Mouse (Mus musculus) limb, embryonic 12.5 days (tissue): ENCODE measurements around the gene Spdl1. TPM values are rescaled to one million over a fixed set of nuclear protein-coding genes. Genes with fewer than 3 reads are reported as not detected.

Experiments
- ATAC-seq: fragments of 200-750 bp; cut with Nextera tagmentation; 2 replicates; pipeline ENCODE4 v1.8.0; 2017; ENCODE audit warnings: low read depth, moderate TSS enrichment; ENCODE audit not compliant: insufficient number of reproducible peaks, insufficient read depth, low FRiP score, low TSS enrichment
- H3K27ac ChIP-seq: fragments of 300-500 bp; sonication (generic); 2 replicates; pipeline ENCODE4 v1.5.1; 2016; ENCODE audit warnings: mild to moderate bottlenecking, moderate library complexity
- H3K27me3 ChIP-seq: fragments of 300-500 bp; sonication (generic); 2 replicates; pipeline ENCODE4 v1.6.1; 2016; ENCODE audit warnings: mild to moderate bottlenecking, moderate library complexity
- H3K36me3 ChIP-seq: fragments of 300-500 bp; sonication (generic); 2 replicates; pipeline ENCODE4 v1.6.1; 2016; ENCODE audit warnings: mild to moderate bottlenecking, moderate library complexity
- H3K4me1 ChIP-seq: fragments of 300-500 bp; sonication (generic); replicated peaks from 2 replicates; pipeline ENCODE4 v1.6.1; 2016
- H3K4me2 ChIP-seq: fragments of 300-500 bp; sonication (generic); 2 replicates; pipeline ENCODE4 v1.6.1; 2016; ENCODE audit warnings: mild to moderate bottlenecking, moderate library complexity
- H3K4me3 ChIP-seq: fragments of 300-500 bp; sonication (generic); replicated peaks from 2 replicates; pipeline ENCODE4 v1.5.1; 2016; ENCODE audit warnings: mild to moderate bottlenecking
- H3K9ac ChIP-seq: fragments of 300-500 bp; sonication (generic); replicated peaks from 2 replicates; pipeline ENCODE4 v1.6.1; 2016; ENCODE audit warnings: mild to moderate bottlenecking, moderate library complexity
- H3K9me3 ChIP-seq: fragments of 300-500 bp; sonication (generic); 2 replicates; pipeline ENCODE4 v1.6.1; 2016; ENCODE audit warnings: mild to moderate bottlenecking, moderate library complexity
- WGBS: fragments of 180-500 bp; shearing (Covaris S2); methylation state at CpG from one replicate; pipeline ENCODE4 v1.1.7; 2016; 5-methylcytosine and 5-hydroxymethylcytosine counted together
- polyA plus RNA-seq: library from polyadenylated mRNA; unstranded; fragments of >200 nt; fragmentation: Nextera tagmentation; extraction: Ambion mirVana; gene quantifications from 2 replicates; pipeline ENCODE4 v1.2.1, GENCODE M21; 2016

The Spdl1 gene
- polyA plus RNA-seq, 1 experiment from 2014 or later: 29.0 TPM

DNA sequence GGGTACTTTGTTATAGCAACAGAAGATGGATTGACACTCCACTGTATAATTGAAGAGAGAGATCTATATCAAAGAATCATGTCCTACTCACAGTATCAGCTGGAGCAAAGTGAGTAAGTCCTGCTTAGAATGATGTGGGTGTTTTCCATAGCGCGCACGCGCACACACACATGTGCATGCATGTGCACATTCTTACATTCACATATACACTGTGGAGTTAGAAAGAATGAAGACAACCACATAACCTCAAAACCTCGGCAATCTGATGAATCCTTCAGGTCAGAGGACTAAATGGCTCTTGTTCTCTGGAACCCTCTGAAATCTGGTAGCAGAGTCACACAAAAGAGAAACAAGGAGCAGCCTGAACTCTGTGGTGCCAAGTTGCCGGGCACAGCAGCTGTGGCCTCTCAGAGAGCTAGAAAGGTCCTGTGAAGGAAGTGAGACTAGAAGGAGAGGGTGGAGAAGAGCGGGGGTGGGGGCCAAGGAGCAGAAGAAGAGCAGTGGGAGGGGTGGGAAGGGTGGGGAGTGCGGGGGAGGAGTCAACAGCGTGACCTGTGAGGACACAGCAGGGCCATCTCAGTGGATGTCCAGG lies 60.0 kb downstream of the Spdl1 start:
- Histone ChIP-seq H3K9me3 (no peaks in the 10 kb centered on the region), H3K27me3 (no peaks in the 10 kb centered on the region), H3K27ac (no peak overlapping the region), H3K4me3 (no peak overlapping the region), H3K9ac (no peak overlapping the region), H3K4me1 (no peaks in the 10 kb centered on the region), H3K4me2 (no peak overlapping the region), H3K36me3 (no peaks in the 10 kb centered on the region)
- WGBS: 88% methylated on average over 9 of the region's 9 CpGs
- no peak for ATAC-seq

DNA sequence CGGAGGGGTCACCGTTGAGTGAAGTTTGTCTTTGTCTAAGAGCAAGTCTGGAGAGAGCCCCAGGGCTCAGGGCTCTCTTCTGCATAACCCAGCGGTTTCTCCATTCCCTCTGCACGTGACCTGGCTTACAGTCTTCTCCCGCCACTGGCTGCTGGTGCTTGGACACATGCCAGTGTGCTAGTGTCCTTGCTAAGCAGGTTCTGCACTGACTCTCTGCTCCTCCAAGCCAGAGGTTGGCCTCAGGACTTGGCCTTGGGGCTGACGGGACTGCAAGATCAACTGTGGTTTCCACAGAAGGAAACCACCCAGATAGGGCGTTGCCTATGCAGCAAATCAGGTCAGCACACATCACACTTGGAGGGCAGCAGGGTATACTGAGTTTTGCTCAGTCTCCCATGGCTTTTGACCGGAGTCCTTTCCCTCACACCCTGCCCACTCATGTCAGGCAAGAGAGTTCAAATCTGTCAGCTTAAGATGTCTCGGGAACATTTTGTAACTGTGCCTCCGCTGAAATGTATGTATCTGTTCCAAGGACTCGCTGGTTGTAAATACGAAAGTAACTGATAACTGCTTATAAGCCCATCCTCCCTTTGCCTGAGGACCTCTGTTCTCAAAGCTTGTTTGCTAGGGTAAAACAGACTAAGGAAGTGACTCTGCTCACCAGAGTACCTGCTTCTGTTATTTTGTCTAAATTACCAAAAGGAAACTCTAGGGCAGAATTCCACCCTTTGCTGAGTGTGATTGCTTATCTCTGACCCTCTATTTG lies 62.0 kb downstream of the Spdl1 start:
- H3K9me3 ChIP-seq: no peaks in the 10 kb centered on the region
- H3K4me3 ChIP-seq: no peak overlapping the region
- no peak overlapping the region for H3K27ac ChIP-seq
- H3K9ac ChIP-seq: no peak overlapping the region
- H3K4me2 ChIP-seq: no peak overlapping the region
- no peaks in the 10 kb centered on the region for H3K27me3 ChIP-seq
- no peak for ATAC-seq
- 72% methylated on average over 12 of the region's 12 CpGs for WGBS
- no peaks in the 10 kb centered on the region for H3K4me1 ChIP-seq
- H3K36me3 ChIP-seq: no peaks in the 10 kb centered on the region

DNA sequence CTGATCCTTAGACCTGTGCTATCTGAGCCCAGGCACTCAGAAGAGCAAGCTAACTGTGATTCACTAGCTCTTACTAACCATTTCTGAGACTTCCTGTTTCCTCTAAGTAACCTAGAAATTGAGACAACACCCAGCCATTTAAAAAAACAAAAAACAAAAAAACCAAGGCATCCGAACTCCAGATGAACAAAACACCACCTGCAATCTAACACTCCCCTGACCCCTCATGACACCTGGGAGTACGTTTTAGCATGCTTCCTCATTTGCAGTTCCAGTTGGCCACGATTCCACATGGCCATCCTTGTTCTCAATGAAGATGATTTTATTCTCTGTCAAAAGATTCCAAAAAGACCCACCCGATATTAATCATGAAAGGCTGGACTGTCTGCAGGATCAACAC lies 62.8 kb downstream of the Spdl1 start:
- Histone ChIP-seq H3K27me3 (no peaks in the 10 kb centered on the region), H3K4me1 (no peaks in the 10 kb centered on the region), H3K27ac (no peak overlapping the region), H3K36me3 (no peaks in the 10 kb centered on the region), H3K4me3 (no peak overlapping the region), H3K9ac (no peak overlapping the region), H3K9me3 (no peaks in the 10 kb centered on the region), H3K4me2 (no peak overlapping the region)
- 72% methylated on average over 4 of the region's 4 CpGs for WGBS
- no peak for ATAC-seq

DNA sequence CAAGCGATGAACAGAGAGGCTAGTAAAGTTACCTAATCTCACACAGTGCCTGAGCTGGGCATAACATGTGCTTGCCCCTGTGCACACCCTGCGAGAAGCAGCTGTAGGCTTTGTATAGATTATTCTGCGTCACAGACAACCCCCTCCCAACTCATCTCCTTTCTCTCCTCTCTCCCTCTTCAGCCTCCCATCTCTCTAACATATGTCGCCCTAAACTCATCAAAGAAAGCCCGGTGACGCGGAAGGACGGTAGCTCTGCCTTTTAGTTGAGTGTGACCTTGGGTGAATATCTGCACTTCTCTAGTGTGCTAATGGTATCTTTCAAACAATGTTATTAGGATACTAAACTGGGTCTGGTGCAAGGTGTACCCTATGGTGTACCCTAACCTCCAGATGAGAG lies 63.5 kb downstream of the Spdl1 start:
- H3K9ac ChIP-seq: no peak overlapping the region
- no peak overlapping the region for H3K4me3 ChIP-seq
- WGBS: 92% methylated on average over 8 of the region's 8 CpGs
- H3K27ac ChIP-seq: no peak overlapping the region
- ATAC-seq: no peak
- H3K9me3 ChIP-seq: no peaks in the 10 kb centered on the region
- H3K36me3 ChIP-seq: no peaks in the 10 kb centered on the region
- no peaks in the 10 kb centered on the region for H3K27me3 ChIP-seq
- no peak overlapping the region for H3K4me2 ChIP-seq
- H3K4me1 ChIP-seq: no peaks in the 10 kb centered on the region

DNA sequence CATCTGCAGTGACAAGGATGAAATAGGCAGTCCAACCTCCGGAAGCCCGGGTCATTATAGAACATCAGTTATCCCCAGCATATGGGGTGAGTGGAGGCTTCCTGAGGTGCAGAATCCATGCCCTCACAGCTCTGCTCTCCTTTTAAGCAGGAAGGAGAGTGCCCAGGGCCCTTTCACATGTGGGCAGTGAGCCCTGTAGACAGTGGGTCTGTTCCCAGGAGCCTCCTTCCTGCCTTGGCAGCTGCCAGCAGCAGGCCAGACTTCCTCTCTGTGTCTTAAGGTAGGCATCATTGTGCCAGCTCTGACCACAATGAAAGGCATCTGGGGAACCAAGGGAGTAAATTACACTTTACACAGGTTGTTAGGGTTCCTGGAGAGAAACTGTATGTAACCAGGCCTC lies 64.0 kb downstream of the Spdl1 start:
- Histone ChIP-seq H3K4me1 (no peaks in the 10 kb centered on the region), H3K9me3 (no peaks in the 10 kb centered on the region), H3K27me3 (no peaks in the 10 kb centered on the region), H3K4me2 (no peak overlapping the region), H3K9ac (no peak overlapping the region), H3K36me3 (no peaks in the 10 kb centered on the region), H3K4me3 (no peak overlapping the region), H3K27ac (no peak overlapping the region)
- ATAC-seq: no peak
- WGBS: 84% methylated on average over 2 of the region's 2 CpGs

DNA sequence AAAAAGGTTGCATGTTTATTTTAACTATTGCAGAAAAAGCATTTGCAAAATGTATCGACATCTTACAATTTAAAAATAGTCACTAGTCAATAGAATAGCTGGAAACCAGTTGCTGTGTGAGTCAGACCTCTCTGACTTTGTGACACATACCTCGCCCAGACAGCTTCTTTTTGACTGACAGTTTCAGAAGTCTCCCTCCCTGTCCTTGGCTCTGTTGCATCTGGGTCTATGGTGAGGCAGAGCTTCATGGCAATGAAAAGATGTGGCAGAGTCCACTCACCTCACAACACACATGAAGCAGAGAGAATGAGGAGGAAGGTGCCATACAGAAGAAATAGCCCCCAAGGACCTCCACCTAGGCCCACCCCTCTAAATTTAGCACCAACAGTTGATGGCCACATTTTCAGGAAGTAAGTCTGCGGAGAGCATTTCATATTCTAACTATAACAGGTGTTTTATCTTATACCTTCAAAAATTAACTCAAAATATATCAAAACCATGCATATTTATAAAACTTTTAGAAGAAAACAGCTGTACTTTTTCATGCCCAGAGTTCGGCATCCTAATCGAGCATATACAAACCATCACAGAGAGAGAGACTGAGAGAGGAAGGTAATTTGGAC lies 69.6 kb downstream of the Spdl1 start:
- no peaks in the 10 kb centered on the region for H3K27me3 ChIP-seq
- no peaks in the 10 kb centered on the region for H3K36me3 ChIP-seq
- H3K4me1 ChIP-seq: no peaks in the 10 kb centered on the region
- ATAC-seq: no peak
- H3K4me2 ChIP-seq: no peak overlapping the region
- H3K9me3 ChIP-seq: no peaks in the 10 kb centered on the region
- no peak overlapping the region for H3K27ac ChIP-seq
- no peak overlapping the region for H3K4me3 ChIP-seq
- 78% methylated on average over 5 of the region's 5 CpGs for WGBS
- H3K9ac ChIP-seq: no peak overlapping the region

DNA sequence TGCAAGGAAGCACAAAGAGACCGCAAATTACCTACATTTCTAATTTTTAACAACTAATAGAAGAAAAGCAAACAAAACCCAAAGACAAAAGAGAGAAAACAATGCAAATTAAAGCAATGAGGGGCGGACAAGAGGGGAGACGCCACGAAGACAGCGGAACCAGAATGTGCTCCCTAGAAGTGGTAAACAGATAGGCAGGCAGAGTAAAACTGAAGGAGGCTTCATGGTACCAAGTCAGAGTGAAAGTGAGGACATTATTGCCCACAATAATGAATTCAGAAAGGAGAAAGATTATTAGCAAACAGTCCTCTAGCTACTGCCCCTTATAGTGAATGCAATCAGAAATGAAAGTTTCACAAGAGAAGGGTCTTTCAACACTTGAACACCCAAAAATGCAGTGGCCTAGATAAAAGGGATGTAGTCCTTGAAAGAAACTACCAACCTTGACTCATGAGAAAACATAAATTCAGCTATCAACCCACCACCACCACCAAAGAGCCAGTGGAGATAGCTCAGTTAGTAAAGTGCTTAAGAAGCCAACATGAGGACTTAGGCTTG lies 70.8 kb downstream of the Spdl1 start:
- no peak overlapping the region for H3K4me2 ChIP-seq
- H3K4me3 ChIP-seq: no peak overlapping the region
- H3K27ac ChIP-seq: no peak overlapping the region
- no peaks in the 10 kb centered on the region for H3K9me3 ChIP-seq
- no peaks in the 10 kb centered on the region for H3K36me3 ChIP-seq
- H3K9ac ChIP-seq: no peak overlapping the region
- H3K4me1 ChIP-seq: no peaks in the 10 kb centered on the region
- no peaks in the 10 kb centered on the region for H3K27me3 ChIP-seq
- WGBS: 93% methylated on average over 5 of the region's 5 CpGs
- ATAC-seq: no peak

DNA sequence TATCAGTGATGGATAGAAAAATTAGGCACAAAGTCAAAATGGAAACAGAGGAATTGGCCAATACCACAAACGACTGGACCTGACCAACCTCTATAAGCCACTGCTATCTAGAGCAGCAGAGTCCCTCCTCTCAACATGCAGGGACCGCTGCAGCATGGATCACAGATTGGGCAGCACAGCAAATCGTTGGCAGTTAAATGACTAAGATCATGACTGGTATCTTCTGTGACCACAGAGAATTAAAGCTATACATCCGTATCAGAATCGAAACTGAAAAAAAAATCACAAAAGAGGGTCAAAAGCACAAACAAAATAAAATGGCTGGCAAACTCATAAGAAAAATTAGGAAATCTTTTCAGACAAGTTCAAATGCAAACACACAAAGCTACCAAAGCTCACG lies 71.3 kb downstream of the Spdl1 start:
- Histone ChIP-seq H3K4me3 (no peak overlapping the region), H3K27me3 (no peaks in the 10 kb centered on the region), H3K9me3 (no peaks in the 10 kb centered on the region), H3K36me3 (no peaks in the 10 kb centered on the region), H3K4me2 (no peak overlapping the region), H3K27ac (no peak overlapping the region), H3K4me1 (no peaks in the 10 kb centered on the region), H3K9ac (no peak overlapping the region)
- ATAC-seq: no peak
- 88% methylated on average over 6 of the region's 6 CpGs for WGBS

DNA sequence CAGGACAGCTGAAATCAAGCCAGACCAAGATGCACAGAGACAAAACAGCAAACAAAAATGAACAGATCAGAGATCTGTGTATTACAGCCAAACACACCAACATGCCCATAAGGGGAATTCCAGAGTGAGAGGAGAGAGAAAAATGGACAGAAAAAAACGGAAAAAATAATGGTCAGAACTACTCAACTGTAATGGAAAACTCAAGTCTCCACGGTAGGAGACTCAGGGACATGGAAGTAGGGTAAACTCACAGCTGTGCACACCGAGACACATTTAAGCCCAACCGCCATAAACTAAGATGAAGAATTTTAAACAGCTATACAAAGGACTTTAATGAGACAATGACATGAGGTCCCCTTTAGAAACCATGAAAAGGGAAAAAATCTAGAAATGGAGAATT lies 73.9 kb downstream of the Spdl1 start:
- Histone ChIP-seq H3K27ac (no peak overlapping the region), H3K27me3 (no peaks in the 10 kb centered on the region), H3K36me3 (no peaks in the 10 kb centered on the region), H3K4me2 (no peak overlapping the region), H3K4me1 (no peaks in the 10 kb centered on the region), H3K9ac (no peak overlapping the region), H3K4me3 (no peak overlapping the region), H3K9me3 (no peaks in the 10 kb centered on the region)
- 77% methylated on average over 4 of the region's 4 CpGs for WGBS
- no peak for ATAC-seq
